Mouse (Mus musculus) E14TG2a.4 (cell line): ENCODE data around the gene Lpin1.

ENCODE experiments used
- CTCF ChIP-seq: conservative IDR thresholded peaks from 2 replicates; pipeline ENCODE4 v1.5.1; 2014; ENCODE audit warnings: low read length
- NANOG ChIP-seq: IDR thresholded peaks from 2 replicates; pipeline ENCODE4 v1.6.1; 2014; ENCODE audit warnings: borderline replicate concordance, low read length, mixed read lengths
- POU5F1 ChIP-seq: IDR thresholded peaks from 2 replicates; pipeline ENCODE4 v1.6.1; 2014; ENCODE audit warnings: low read length, borderline replicate concordance

GRCm38 (mm10) chr12:16588396-16589042, 22.2 kb downstream of the Lpin1 start:
- TF ChIP-seq CTCF = no peak
- no peak for TF ChIP-seq POU5F1
- TF ChIP-seq NANOG = no peak
